Mouse (Mus musculus) intestine, embryonic 14.5 days (tissue): Measurements from ENCODE around the gene Hist1h2bm. TPM values are rescaled to one million over a fixed set of nuclear protein-coding genes. Genes with fewer than 3 reads are reported as not detected.
"Not testable (repeated sequence)": the region's sequence is repeated elsewhere in the genome, so short reads cannot be mapped to it uniquely, and the experiment has no call there.

Source experiments
- ATAC-seq: fragments of 200-750 bp; cut with Nextera tagmentation; replicated peaks from 2 replicates; pipeline ENCODE4 v1.8.0; 2017; ENCODE audit warnings: low read depth, moderate number of reproducible peaks, moderate TSS enrichment, moderate library complexity; ENCODE audit not compliant: low FRiP score, low TSS enrichment
- DNase-seq: peaks from one replicate; pipeline ENCODE4 v3.0.0-alpha.2; 2018; ENCODE audit warnings: low spot score
- H3K27ac ChIP-seq: fragments of 300-500 bp; sonication (generic); 2 replicates; pipeline ENCODE4 v1.5.1; 2014; ENCODE audit warnings: low read depth, mild to moderate bottlenecking, control low read depth
- H3K27me3 ChIP-seq: fragments of 300-500 bp; sonication (generic); replicated peaks from 2 replicates; pipeline ENCODE4 v1.6.1; 2014; ENCODE audit warnings: low read length, control low read depth; ENCODE audit not compliant: control insufficient read depth, insufficient read depth
- H3K36me3 ChIP-seq: fragments of 300-500 bp; sonication (generic); 2 replicates; pipeline ENCODE4 v1.6.1; 2014; ENCODE audit warnings: low read length, control low read depth; ENCODE audit not compliant: control insufficient read depth, insufficient read depth
- H3K4me1 ChIP-seq: fragments of 300-500 bp; sonication (generic); replicated peaks from 2 replicates; pipeline ENCODE4 v1.6.1; 2014; ENCODE audit warnings: low read length, control low read depth, mixed read lengths; ENCODE audit not compliant: control insufficient read depth, insufficient read depth
- H3K4me2 ChIP-seq: fragments of 300-500 bp; sonication (generic); 2 replicates; pipeline ENCODE4 v1.6.1; 2014; ENCODE audit warnings: low read length
- H3K4me3 ChIP-seq: fragments of 300-500 bp; sonication (generic); 2 replicates; pipeline ENCODE4 v1.5.1; 2014; ENCODE audit warnings: low read depth, low read length, control low read depth, mixed read lengths
- H3K9ac ChIP-seq: fragments of 300-500 bp; sonication (generic); 2 replicates; pipeline ENCODE4 v1.6.1; 2014; ENCODE audit warnings: mild to moderate bottlenecking, low read length
- H3K9me3 ChIP-seq: fragments of 300-500 bp; sonication (generic); 2 replicates; pipeline ENCODE4 v1.6.1; 2016; ENCODE audit warnings: low read length, control low read depth; ENCODE audit not compliant: control insufficient read depth
- WGBS: fragments of 180-500 bp; shearing (Covaris S2); extraction: QIAGEN DNeasy Blood & Tissue Kit; methylation state at CpG from one replicate; pipeline ENCODE4 v1.1.7; 2014; 5-methylcytosine and 5-hydroxymethylcytosine counted together
- polyA plus RNA-seq: library from polyadenylated mRNA; unstranded; fragments of >200 nt; fragmentation: Nextera tagmentation; extraction: Ambion mirVana; gene quantifications from 2 replicates; pipeline ENCODE4 v1.2.1, GENCODE M21; 2014

The Hist1h2bm gene
- polyA plus RNA-seq, 1 experiment from 2014 or later, result 5.3 TPM

DNA sequence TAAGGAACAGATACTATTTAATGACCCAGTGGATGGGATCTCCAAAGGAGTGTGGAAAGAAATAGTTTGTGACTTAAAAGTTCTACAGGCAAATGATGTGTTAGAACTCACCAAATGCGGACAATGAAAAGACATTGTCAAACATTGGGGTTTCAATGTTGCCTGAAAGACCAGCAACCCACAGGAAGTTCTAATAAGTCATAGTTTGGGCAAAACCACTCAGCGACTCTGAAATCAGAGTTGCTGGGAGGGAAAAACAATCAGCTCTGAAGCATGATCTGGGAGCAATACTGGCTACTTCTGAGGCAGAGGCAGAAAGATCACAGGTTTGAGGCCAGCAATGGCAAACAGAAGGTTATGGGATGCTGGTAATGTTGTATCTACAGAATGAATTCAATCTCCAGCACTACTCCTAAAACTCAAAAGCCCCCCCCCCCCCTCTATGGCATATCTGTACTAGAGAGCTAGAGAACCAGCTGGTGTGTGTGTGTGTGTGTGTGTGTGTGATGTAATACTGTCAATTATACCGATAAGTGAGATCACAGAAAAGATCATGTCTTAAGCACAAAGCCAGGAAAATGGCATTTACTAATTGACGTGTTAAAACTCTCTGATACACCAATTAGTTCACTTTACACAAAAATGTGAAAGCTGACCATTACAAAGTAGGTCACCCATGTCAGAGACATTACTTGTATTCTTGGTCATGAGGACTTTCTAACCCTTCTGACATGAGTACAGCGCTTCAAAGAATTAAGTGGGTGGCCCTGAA lies 27.7 kb downstream of the Hist1h2bm start:
- H3K9me3 ChIP-seq, result no peaks in the 10 kb centered on the region
- 4% methylated on average over 5 of the region's 5 CpGs for WGBS
- H3K9ac ChIP-seq, result peak overlapping the region; percentile 88
- no peaks in the 10 kb centered on the region for H3K36me3 ChIP-seq
- peak overlapping the region; percentile 97 for H3K27ac ChIP-seq
- peak; percentile 73 for DNase-seq
- no peak for ATAC-seq
- peak overlapping the region; percentile 82 for H3K4me2 ChIP-seq
- H3K27me3 ChIP-seq, result no peaks in the 10 kb centered on the region
- peak overlapping the region; percentile 77 for H3K4me3 ChIP-seq
- peaks cover 24% of the 10 kb centered on the region for H3K4me1 ChIP-seq

DNA sequence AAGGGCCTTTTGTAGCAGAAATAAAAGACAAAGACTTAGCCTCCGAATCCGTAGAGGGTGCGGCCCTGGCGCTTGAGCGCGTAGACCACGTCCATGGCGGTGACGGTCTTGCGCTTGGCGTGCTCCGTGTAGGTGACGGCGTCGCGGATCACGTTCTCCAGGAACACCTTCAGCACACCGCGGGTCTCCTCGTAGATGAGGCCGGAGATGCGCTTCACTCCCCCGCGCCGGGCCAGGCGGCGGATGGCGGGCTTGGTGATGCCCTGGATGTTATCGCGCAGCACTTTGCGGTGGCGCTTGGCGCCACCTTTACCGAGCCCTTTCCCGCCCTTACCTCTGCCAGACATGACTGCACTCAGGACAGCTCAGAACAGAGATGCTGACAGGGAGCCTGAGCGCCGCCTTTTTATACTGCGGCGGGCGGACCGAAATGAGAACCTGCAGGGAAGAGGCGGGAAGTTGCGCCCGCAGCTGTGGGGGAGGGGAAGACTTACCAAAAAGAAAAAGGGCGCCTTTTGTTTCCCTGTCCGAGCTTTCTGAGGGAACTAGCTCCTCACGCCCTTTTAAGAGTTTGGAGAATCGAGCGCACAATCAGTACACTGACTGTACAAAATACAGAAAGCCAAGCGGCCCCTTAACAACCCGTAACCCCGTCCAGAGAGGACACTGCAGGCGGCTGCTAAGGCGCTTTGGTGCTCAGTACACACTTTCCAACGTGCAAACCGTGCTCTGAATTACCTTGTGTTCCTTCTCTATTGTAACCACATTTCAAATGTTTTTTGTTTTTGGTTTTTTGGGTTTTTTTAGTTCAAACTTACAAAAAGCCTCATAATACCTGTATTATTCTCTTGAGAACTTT lies 28.5 kb downstream of the Hist1h2bm start, which contains the start of gene Hist1h4k:
TSS of gene Hist1h4k (minus strand) at position 347 of the 859 bp plus-strand sequence.
- Histone ChIP-seq H3K4me1 (peaks cover 24% of the 10 kb centered on the region), H3K9ac (peak within 1 kb of the TSS; percentile 88), H3K4me2 (peak within 1 kb of the TSS; percentile 82), H3K4me3 (peak within 1 kb of the TSS; percentile 77), H3K27ac (peak within 1 kb of the TSS; percentile 97)
- not testable (repeated sequence) for H3K27me3 ChIP-seq, H3K36me3 ChIP-seq, H3K9me3 ChIP-seq
- DNase-seq, result peak; percentile 99
- WGBS, result under 1% methylated on average over 39 of the region's 56 CpGs
- peak; percentile 85 for ATAC-seq

DNA sequence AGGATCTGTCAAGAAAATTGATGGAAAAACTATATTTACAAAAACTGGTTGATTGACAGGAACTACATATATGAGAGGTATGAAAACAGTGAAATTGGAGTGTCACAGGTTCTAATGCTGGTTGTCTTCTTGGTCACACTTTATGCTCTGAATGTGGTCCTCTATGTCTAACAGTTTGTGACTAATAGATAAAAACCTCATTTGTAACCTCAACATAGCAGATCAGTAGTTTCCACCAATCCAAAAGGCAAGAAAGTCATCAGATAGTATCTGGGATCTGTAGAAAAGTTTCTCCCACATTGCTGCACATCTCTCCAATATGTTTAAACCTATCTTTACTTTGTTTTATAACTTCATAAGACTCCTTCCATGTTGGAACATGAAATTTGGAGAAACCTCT lies 29.6 kb downstream of the Hist1h2bm start:
- H3K4me3 ChIP-seq, result no peak overlapping the region
- H3K27ac ChIP-seq, result no peak overlapping the region; the same call in 1 of the 2 replicates
- no peak for DNase-seq
- no peak overlapping the region for H3K9ac ChIP-seq
- H3K9me3 ChIP-seq, result no peaks in the 10 kb centered on the region
- ATAC-seq, result no peak
- H3K4me1 ChIP-seq, result peaks cover 24% of the 10 kb centered on the region
- H3K27me3 ChIP-seq, result no peaks in the 10 kb centered on the region
- H3K4me2 ChIP-seq, result no peak overlapping the region
- H3K36me3 ChIP-seq, result no peaks in the 10 kb centered on the region

DNA sequence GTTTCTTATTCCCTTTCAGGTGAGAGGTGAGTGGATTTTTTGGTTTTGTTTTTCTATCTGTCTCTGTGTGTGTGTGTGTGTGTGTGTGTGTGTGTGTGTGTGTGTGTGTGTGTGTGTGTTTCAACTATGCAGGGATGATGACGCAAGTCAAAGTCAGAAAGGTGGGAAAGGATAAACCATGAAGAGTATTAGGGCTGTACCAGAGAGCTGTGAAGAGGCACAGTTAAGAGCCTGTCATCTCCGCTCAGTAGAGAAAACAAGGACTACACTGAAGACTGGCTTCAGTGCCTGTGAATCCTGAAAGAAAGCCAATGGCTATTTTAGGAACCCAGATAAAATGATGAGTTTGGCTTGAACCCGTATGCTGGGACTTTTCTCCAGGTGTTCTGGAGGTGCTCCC lies 30.0 kb downstream of the Hist1h2bm start:
- Histone ChIP-seq H3K4me1 (peaks cover 24% of the 10 kb centered on the region), H3K9ac (no peak overlapping the region), H3K4me3 (no peak overlapping the region), H3K9me3 (no peaks in the 10 kb centered on the region), H3K36me3 (no peaks in the 10 kb centered on the region), H3K4me2 (peak overlapping the region; percentile 70; the same call in 1 of the 2 replicates), H3K27ac (peak overlapping the region; percentile 89), H3K27me3 (no peaks in the 10 kb centered on the region)
- no peak for DNase-seq
- ATAC-seq, result no peak
- WGBS, result 68% methylated on average over 3 of the region's 3 CpGs

DNA sequence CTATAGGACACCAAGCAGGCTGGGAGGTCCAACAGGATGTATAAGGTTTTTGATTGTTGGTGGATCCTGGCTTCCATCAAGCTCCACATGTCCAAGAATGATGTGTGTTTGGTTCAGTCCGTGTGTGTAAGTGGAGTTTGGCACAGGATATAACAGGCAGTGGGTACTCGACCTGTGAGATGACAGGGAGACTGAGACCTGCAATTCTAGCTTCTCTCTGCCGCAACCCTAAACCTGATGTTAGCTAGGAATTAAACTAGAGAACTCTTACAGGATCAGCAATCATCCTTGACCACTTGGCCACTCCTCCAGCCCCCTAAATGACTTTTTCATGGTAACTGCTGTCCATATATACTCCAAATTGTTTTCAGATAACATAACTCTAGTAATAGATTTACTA lies 30.5 kb downstream of the Hist1h2bm start:
- no peak for ATAC-seq
- Histone ChIP-seq H3K4me3 (peak overlapping the region; percentile 41), H3K4me1 (peaks cover 24% of the 10 kb centered on the region), H3K9me3 (no peaks in the 10 kb centered on the region), H3K27me3 (no peaks in the 10 kb centered on the region), H3K36me3 (no peaks in the 10 kb centered on the region), H3K9ac (peak overlapping the region; percentile 69), H3K4me2 (peak overlapping the region; percentile 70), H3K27ac (peak overlapping the region; percentile 89)
- WGBS, result 23% methylated on average over 3 of the region's 3 CpGs
- DNase-seq, result no peak

DNA sequence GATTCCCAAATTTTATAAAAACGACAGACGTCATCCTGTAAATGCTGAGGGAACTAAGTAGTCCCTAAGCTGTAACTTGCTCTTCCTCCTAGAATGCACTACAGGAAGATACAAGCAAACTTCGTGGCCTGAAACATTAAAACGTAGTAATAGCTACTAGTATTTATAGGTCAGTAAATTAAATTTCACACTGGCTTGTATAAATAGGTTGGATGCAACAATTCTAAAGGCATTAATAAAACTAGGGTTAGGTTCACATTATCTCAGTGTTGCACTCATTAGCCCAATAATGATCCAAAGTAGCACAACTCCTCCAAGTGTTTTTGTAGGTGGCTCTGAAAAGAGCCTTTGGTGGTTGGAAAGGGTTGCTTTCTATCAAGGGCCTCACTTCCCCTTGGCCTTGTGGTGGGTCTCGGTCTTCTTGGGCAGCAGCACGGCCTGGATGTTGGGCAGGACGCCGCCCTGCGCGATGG lies 31.2 kb downstream of the Hist1h2bm start:
- WGBS, result 2% methylated on average over 10 of the region's 10 CpGs
- Histone ChIP-seq H3K27me3 (no peaks in the 10 kb centered on the region), H3K4me1 (peaks cover 24% of the 10 kb centered on the region), H3K27ac (peak overlapping the region; percentile 89), H3K9me3 (no peaks in the 10 kb centered on the region), H3K36me3 (no peaks in the 10 kb centered on the region), H3K4me3 (peak overlapping the region; percentile 41), H3K9ac (peak overlapping the region; percentile 69), H3K4me2 (peak overlapping the region; percentile 70)
- ATAC-seq (no peak), DNase-seq (peak; percentile 66)

DNA sequence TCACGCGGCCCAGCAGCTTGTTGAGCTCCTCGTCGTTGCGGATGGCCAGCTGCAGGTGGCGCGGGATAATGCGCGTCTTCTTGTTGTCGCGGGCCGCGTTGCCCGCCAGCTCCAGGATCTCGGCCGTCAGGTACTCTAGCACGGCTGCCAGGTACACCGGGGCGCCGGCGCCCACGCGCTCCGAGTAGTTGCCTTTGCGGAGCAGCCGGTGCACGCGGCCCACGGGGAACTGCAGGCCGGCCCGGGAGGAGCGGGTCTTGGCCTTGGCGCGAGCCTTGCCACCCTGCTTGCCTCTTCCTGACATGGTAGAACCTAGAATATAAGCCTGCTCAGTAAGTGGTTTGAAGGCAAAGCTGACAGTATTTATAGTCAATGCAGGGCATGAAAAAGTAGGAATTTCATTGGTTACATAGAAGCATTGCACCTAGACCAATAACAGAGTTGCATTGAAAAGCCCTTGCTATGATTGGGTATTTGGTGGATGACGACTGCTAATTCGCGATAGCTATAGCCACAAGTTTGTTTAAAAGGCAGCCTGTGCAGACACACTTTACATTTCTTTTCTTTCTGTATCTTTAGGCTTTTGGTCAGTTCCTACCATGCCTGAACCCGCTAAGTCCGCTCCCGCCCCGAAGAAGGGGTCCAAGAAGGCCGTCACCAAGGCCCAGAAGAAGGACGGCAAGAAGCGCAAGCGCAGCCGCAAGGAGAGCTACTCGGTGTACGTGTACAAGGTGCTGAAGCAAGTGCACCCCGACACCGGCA lies 31.9 kb downstream of the Hist1h2bm start, which contains the start of the genes Hist1h2ak and Hist1h2bn:
TSS of gene Hist1h2ak (minus strand) at position 304 of the 762 bp plus-strand sequence.
TSS of gene Hist1h2bn (plus strand) at position 600 of the 762 bp plus-strand sequence.
- peak within 1 kb of the TSS; percentile 70 for H3K4me2 ChIP-seq
- peak within 1 kb of the TSS; percentile 89 for H3K27ac ChIP-seq
- WGBS, result under 1% methylated on average over 46 of the region's 50 CpGs
- H3K27me3 ChIP-seq, H3K9me3 ChIP-seq, H3K36me3 ChIP-seq: not testable (repeated sequence)
- ATAC-seq (peak; percentile 93), DNase-seq (peak; percentile 87)
- H3K4me1 ChIP-seq, result peaks cover 20% of the 10 kb centered on the region
- H3K4me3 ChIP-seq, result peak within 1 kb of the TSS; percentile 45
- peak within 1 kb of the TSS; percentile 69 for H3K9ac ChIP-seq
